Mouse (Mus musculus) myocyte (in vitro differentiated cells): Measurements from ENCODE around the gene Tmem158. TPM values are rescaled to one million over a fixed set of nuclear protein-coding genes. Genes with fewer than 3 reads are reported as not detected.

Experiments used
- H3K27me3 ChIP-seq: one replicate; pipeline ENCODE4 v1.6.1; 2011; ENCODE audit not compliant: control insufficient read depth, insufficient read depth, insufficient read length
- H3K36me3 ChIP-seq: one replicate; pipeline ENCODE4 v1.6.1; 2011; ENCODE audit not compliant: control insufficient read depth, insufficient read depth
- H3K4me2 ChIP-seq: one replicate; pipeline ENCODE4 v1.6.1; 2011; ENCODE audit warnings: low read depth, control low read depth
- H3K4me3 ChIP-seq: one replicate; pipeline ENCODE4 v1.5.1; 2011; ENCODE audit warnings: mild to moderate bottlenecking, control low read depth, moderate library complexity
- H3K79me2 ChIP-seq: one replicate; pipeline ENCODE4 v1.6.1; 2011; ENCODE audit not compliant: control insufficient read depth, insufficient read depth
- H3ac ChIP-seq: one replicate; pipeline ENCODE4 v1.6.1; 2011; ENCODE audit not compliant: control insufficient read depth, insufficient read length
- CEBPB ChIP-seq: IDR thresholded peaks from 2 replicates; pipeline ENCODE4 v1.6.1; 2011; ENCODE audit warnings: mild to moderate bottlenecking, moderate library complexity; ENCODE audit not compliant: poor library complexity, insufficient read depth, severe bottlenecking
- E2F4 ChIP-seq: IDR thresholded peaks from one replicate; pipeline ENCODE4 v1.6.1; 2011; ENCODE audit warnings: mild to moderate bottlenecking, control low read depth, moderate library complexity; ENCODE audit not compliant: insufficient read depth
- MAX ChIP-seq: IDR thresholded peaks from one replicate; pipeline ENCODE4 v1.6.1; 2011; ENCODE audit warnings: low read depth, mild to moderate bottlenecking, control low read depth
- MYOD1 ChIP-seq, 3 experiments: IDR thresholded peaks; one replicate each; pipeline ENCODE4 v1.6.1; 2011; ENCODE audit warnings: control low read depth in 2 of 3, low read depth in 2 of 3, mild to moderate bottlenecking in 2 of 3, moderate library complexity in 1 of 3; ENCODE audit not compliant: insufficient read length in 2 of 3, control insufficient read depth in 1 of 3
- MYOG ChIP-seq, 3 experiments: IDR thresholded peaks; one replicate each; pipeline ENCODE4 v1.6.1; 2011; ENCODE audit warnings: control low read depth in 2 of 3, low read depth in 2 of 3, mild to moderate bottlenecking in 2 of 3; ENCODE audit not compliant: insufficient read length in 2 of 3, control insufficient read depth in 1 of 3, insufficient read depth in 1 of 3
- POLR2A ChIP-seq: IDR thresholded peaks from one replicate; pipeline ENCODE4 v1.6.1; 2011; ENCODE audit warnings: low read depth, mild to moderate bottlenecking, control low read depth, moderate library complexity; ENCODE audit not compliant: insufficient read length
- POLR2AphosphoS2 ChIP-seq: IDR thresholded peaks from one replicate; pipeline ENCODE4 v1.6.1; 2011; ENCODE audit warnings: low read depth, control low read depth; ENCODE audit not compliant: insufficient read length
- REST ChIP-seq: IDR thresholded peaks from one replicate; pipeline ENCODE4 v1.6.1; 2011; ENCODE audit warnings: mild to moderate bottlenecking, control low read depth, moderate library complexity; ENCODE audit not compliant: insufficient read depth, insufficient read length
- SRF ChIP-seq: IDR thresholded peaks from one replicate; pipeline ENCODE4 v1.6.1; 2011; ENCODE audit warnings: low read depth; ENCODE audit not compliant: control insufficient read depth, insufficient read length
- TCF12 ChIP-seq: IDR thresholded peaks from one replicate; pipeline ENCODE4 v1.6.1; 2011; ENCODE audit warnings: mild to moderate bottlenecking, control low read depth; ENCODE audit not compliant: poor library complexity, insufficient read depth, severe bottlenecking
- TCF3 ChIP-seq: IDR thresholded peaks from one replicate; pipeline ENCODE4 v1.6.1; 2011; ENCODE audit warnings: low read depth, control low read depth; ENCODE audit not compliant: insufficient read length
- USF1 ChIP-seq: IDR thresholded peaks from one replicate; pipeline ENCODE4 v1.6.1; 2011; ENCODE audit warnings: low read depth, mild to moderate bottlenecking, control low read depth, moderate library complexity
- polyA plus RNA-seq: library from polyadenylated mRNA; unstranded; fragments of >200 nt; fragmentation: generic; extraction: Trizol; gene quantifications from one replicate; pipeline ENCODE4 v1.2.1, GENCODE M21; 2012; ENCODE audit warnings: missing spikeins

Gene Tmem158
- polyA plus RNA-seq, 1 experiment, result 14.0 TPM

DNA sequence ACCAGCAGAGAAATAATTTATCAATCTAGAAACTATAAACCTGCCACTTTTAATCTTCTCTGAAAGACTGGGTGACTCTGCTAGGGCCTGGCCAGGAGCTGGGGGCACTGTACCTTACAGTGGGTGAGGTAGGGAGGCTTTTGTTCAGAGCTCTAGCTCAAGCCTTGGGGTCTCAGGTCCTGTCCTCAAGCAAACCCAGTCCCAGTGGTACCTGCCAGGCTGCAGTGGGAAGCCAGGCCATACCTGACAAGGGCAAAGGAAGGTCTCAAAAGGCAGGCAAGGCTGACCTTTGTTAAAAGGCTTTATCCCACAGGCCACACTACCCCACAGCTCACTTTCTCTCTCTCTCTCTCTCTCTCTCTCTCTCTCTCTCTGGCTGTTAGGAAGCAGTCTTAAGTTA, 31.9 kb downstream of the Tmem158 start:
- Histone ChIP-seq H3ac (no peak overlapping the region), H3K27me3 (no peaks in the 10 kb centered on the region), H3K4me2 (no peak overlapping the region), H3K4me3 (no peak overlapping the region), H3K36me3 (no peaks in the 10 kb centered on the region), H3K79me2 (no peaks in the 10 kb centered on the region)
- TF ChIP-seq USF1 (no peak), MAX (no peak), POLR2A (no peak)

DNA sequence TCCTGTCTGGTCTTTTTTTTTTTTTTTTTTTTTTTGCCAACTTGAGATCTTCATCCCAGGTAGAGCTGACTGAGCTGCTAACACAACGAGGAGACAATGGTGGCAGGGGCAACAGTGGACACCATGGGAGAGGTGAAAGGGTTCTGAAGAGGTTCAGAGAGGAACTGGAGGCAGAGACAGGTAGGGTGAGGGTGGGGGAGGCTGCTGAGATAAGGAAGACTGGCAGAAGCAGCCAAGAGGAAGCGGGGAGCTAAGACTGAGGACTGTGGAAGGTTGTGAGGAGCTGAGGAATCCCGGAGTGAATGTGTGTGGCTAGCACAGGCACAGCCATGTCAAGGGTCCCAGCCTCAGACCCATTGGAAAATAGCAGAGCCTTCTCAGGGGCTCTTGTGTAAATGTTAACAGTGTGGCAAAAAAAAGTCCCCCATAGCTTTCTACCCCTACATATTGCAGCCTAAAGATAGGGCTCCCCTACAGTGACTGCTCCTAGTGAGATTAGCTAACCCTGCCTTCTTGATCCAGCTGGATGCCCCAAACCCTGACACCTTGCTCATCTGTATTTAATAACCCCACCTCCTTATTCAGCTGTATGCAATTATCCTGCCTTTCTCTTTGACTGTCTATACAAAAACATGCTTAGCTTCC, 33.3 kb downstream of the Tmem158 start:
- TF ChIP-seq POLR2A (no peak), REST (no peak), MYOD1 (IDR thresholded peaks at IDR 0.05; ENCODE audit: control insufficient read depth in 1 of 3, insufficient read length in 2 of 3, low read depth in 2 of 3) (no peak), MYOG (IDR thresholded peaks at IDR 0.05; ENCODE audit: control insufficient read depth in 1 of 3, insufficient read depth in 1 of 3, insufficient read length in 2 of 3, low read depth in 2 of 3) (no peak), POLR2AphosphoS2 (no peak), CEBPB (no peak), SRF (no peak), TCF3 (no peak), MAX (no peak), USF1 (no peak), E2F4 (no peak), TCF12 (no peak)
- H3ac ChIP-seq, result no peak overlapping the region
- no peaks in the 10 kb centered on the region for H3K79me2 ChIP-seq
- no peak overlapping the region for H3K4me3 ChIP-seq
- H3K27me3 ChIP-seq, result no peaks in the 10 kb centered on the region
- no peaks in the 10 kb centered on the region for H3K36me3 ChIP-seq
- H3K4me2 ChIP-seq, result no peak overlapping the region

DNA sequence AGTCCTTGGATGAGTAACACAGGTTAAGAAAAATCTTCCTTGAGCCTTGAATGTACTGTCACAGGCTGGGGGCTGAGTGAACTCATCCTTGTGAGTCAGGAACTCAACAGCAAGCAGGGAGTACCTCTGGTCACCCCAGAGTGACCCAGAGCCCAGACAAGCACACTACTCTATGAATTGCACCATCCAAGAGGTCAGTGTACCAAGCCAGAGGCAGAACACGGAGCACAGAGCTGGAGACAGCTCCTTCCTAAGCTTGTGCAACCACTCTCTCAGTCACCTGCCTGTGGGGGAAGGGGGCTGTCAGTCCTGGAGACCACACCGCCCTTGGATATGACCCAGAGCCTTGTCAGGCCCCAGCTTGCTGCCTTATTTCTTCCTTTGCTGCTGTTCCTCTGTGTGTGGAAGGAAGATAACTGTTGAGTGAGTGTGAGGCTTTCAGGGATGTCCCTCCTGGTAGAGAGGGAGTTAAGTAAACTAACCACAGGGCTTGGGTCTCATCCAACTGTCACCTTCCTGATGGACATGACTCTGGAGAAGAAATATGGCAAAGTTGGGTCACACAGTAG, 35.6 kb downstream of the Tmem158 start:
- no peak overlapping the region for H3K4me2 ChIP-seq
- H3K27me3 ChIP-seq, result no peaks in the 10 kb centered on the region
- no peaks in the 10 kb centered on the region for H3K36me3 ChIP-seq
- no peaks in the 10 kb centered on the region for H3K79me2 ChIP-seq
- H3K4me3 ChIP-seq, result no peak overlapping the region
- TF ChIP-seq MYOD1 (IDR thresholded peaks at IDR 0.05; ENCODE audit: control insufficient read depth in 1 of 3, insufficient read length in 2 of 3, low read depth in 2 of 3) (no peak), CEBPB (no peak), USF1 (no peak), MAX (no peak), POLR2AphosphoS2 (no peak), E2F4 (no peak), MYOG (IDR thresholded peaks at IDR 0.05; ENCODE audit: control insufficient read depth in 1 of 3, insufficient read depth in 1 of 3, insufficient read length in 2 of 3, low read depth in 2 of 3) (no peak)
- H3ac ChIP-seq, result no peak overlapping the region

DNA sequence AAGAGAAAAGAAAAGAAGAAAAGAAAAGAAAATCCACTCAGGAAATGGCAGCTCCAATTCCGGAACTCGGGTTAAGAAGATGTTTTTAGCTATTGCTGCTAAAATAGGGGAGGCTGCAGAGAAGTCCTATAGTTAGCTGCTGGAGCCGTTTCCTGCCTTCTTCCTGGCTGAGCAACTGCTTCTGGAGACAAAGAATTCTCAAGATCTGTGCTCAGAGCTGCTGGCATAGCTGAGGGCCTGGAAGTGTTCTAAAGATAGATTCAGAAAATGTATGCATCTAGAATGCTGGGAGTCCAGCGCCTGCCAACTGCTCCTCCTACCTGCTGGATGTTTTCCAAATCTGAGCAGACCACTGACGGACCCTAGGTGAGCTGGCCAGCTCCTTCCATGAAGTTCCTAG, 40.7 kb downstream of the Tmem158 start:
- H3K4me3 ChIP-seq, result no peak overlapping the region
- H3K36me3 ChIP-seq, result no peaks in the 10 kb centered on the region
- H3K79me2 ChIP-seq, result no peaks in the 10 kb centered on the region
- no peak overlapping the region for H3ac ChIP-seq
- TF ChIP-seq CEBPB (no peak), MAX (no peak), TCF3 (no peak), POLR2AphosphoS2 (no peak), REST (no peak), MYOD1 (IDR thresholded peaks at IDR 0.05; ENCODE audit: control insufficient read depth in 1 of 3, insufficient read length in 2 of 3, low read depth in 2 of 3) (no peak), POLR2A (no peak), USF1 (no peak), SRF (no peak), TCF12 (no peak), E2F4 (no peak), MYOG (IDR thresholded peaks at IDR 0.05; ENCODE audit: control insufficient read depth in 1 of 3, insufficient read depth in 1 of 3, insufficient read length in 2 of 3, low read depth in 2 of 3) (no peak)
- H3K4me2 ChIP-seq, result no peak overlapping the region
- no peaks in the 10 kb centered on the region for H3K27me3 ChIP-seq

DNA sequence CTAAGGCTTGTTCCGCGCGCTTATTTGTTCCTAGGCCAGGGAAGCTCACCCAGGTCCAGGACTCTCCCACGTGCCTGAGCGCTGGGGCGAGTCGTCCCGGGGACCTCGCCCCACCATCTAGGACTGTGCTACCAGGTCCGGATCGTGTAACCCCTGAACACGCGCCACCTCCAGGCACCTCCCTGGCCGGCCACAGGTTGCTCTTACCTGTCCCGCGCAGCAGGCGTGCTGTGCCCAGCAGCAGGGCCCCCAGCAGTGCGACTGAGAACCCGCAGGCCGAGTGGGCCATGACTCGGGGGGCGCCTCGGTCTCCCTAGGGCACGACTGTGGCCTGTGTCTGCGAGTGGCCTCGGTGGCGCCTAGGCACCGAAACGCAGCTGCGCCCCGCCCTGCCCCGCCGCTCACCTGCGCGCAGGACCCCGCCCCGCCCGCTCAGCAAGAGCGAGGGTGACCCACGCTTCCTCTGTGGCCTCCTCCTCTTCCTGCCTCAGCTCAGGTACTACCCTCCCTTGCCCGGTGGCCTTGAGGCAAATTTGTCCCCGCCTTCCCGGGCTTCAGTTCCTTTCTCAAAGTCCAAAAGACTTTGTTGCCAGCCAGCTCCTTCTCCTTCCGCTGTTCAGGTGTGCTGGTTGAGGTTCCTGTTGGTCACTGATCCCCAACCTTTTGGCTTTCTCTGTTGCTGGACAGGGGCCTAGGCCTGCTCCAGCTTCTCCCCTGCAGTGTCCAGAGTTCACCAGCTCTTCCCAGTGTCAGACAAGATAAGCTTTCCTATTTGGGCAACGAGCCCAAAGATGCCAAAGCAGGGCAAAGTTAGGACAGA, 44.7 kb downstream of the Tmem158 start, which contains the start of gene Cdcp1:
TSS of gene Cdcp1 (minus strand) at position 418 of the 820 bp plus-strand sequence.
- TF ChIP-seq MAX, result no peak
- no peak for TF ChIP-seq MYOG (IDR thresholded peaks at IDR 0.05; ENCODE audit: control insufficient read depth in 1 of 3, insufficient read depth in 1 of 3, insufficient read length in 2 of 3, low read depth in 2 of 3)
- TF ChIP-seq POLR2AphosphoS2, result no peak
- no peak for TF ChIP-seq USF1
- no peak for TF ChIP-seq TCF12
- TF ChIP-seq E2F4, result no peak
- no peak for TF ChIP-seq REST
- no peak for TF ChIP-seq TCF3
- no peak for TF ChIP-seq POLR2A
- no peak for TF ChIP-seq MYOD1 (IDR thresholded peaks at IDR 0.05; ENCODE audit: control insufficient read depth in 1 of 3, insufficient read length in 2 of 3, low read depth in 2 of 3)
- TF ChIP-seq CEBPB, result no peak
- TF ChIP-seq SRF, result no peak
- Histone ChIP-seq H3K4me2 (no peak within 1 kb of the TSS), H3K27me3 (no peaks in the 10 kb centered on the region), H3ac (no peak within 1 kb of the TSS), H3K36me3 (no peaks in the 10 kb centered on the region), H3K79me2 (no peaks in the 10 kb centered on the region), H3K4me3 (no peak within 1 kb of the TSS)
